Mouse (Mus musculus): ENCODE results near the gene Pou2f3.

Pou2f3 gene

DNA sequence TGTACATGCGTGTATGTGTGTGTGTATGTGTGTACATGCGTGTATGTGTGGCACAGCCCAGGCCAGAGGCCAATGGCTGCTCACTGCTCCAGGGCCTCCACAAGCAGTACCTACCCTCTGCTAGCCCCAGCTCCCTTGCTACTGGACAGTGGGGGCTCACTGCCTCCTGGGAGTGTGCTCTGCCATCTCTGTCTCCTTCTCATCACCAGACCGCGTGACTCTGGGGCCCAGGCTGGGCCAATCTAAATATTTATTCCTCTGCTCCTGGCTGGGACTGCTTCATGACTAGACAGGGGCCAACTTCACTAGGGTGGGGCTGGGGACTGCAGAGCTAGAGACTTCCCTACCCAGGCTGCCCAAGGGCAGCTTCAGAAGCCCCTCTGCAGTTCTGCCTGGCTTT is 21.6 kb upstream of the Pou2f3 start:
- no peak for DNase-seq (ENCODE audit: low read depth, low spot score)

DNA sequence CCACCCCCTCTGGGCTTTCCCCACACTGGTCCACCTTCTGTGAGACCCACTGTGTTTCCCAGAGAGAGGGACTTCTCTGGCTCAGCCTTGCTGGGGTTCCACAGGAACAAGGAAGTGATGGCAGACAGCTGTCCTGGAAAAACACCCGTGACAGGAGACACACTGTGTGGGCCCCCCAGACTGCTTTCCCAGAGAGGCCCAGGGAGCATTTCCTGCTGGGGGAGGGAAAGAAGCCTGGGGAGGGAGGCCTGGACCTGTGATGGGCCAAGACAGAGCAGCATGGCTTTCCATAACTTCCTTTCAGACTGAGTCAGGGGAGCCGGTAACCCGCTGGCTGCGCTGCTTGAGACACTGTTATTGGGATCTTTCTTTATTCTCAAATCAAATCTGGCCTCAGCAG is 20.7 kb upstream of the Pou2f3 start:
- DNase-seq (ENCODE audit: low read depth, low spot score), result no peak

DNA sequence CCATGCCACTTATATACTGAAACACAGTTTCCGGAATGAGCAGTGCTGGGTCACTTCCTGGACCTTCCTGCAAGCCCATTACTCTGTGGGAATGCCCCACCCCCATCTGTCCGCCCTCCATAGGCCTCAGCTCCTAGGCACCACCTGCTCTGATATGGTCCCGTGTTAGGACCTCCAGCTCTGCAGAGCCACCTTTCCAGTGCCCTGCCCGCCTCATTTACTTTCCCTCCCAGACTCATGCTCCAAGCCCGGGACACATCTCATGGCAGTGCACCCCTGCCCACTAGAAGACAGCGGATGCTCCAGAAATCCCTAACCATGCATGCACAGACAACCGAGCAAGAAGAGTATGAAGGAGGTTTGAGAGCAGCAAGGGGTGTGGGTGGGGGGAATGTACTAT is 19.8 kb upstream of the Pou2f3 start:
- DNase-seq (ENCODE audit: low read depth, low spot score), result no peak

DNA sequence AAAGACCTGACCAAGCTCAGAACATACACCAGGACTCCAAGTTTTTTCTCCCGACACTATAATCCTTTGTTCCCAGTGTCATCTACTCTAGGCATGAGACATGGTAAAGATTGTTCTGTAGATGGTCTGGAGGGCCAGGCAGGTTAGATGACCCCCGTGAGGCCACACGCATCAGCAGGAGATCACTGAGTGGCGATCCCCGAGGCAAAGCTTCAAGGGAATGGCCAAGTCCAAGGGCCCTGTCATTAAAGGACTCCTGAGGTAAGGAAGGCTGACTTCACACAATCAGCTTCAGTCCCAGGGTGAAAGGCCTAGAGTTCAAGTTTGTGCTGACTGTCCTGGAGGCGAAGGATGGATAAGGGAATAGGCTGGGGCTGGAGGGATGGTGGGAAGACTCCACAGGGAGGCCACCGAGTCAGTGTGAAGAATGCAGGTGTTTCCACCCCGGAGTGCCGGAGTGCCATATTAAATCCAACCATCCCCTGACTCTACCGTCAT is 19.3 kb upstream of the Pou2f3 start:
- DNase-seq (ENCODE audit: low read depth, low spot score), result no peak

DNA sequence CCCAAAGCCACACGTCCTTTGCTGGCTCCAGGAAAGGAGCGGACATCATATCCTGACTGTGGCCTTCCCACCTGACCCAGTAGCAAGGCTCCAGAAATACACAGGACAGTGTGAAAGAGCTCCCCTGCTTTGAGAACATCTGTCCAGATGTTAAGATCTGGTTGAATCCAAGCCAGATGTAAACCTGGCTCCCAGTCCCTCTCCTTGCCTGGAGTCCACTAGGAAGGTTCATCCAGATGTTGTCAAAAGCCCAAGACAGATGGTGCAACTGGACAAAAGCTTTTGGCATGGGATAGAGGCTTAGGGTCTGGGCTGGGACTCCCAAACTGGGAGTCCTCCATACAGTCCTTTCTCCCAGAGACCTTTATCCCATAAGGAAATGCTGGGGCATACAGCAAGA is 18.6 kb upstream of the Pou2f3 start:
- peak; percentile 57 for DNase-seq (ENCODE audit: low read depth, low spot score)

DNA sequence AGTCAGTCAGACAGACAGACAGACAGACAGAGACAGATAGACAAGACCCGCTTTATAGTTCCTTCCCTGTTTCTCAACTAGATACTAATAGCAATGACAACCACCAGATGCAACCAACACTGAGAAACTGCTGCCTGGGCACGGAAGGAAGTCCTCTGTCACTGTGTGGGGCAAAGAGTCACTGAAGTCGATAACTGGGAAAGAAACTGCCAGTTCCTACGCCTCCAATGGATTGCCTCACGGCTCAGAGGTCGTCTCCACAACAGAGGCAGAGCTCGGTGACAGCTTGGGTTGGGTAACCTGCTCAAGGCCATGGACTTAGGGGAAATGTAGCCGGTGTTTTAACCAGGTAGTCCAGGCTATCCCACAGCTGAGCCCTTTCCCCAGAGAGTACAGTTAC is 17.5 kb upstream of the Pou2f3 start:
- DNase-seq (ENCODE audit: low read depth, low spot score), result no peak

DNA sequence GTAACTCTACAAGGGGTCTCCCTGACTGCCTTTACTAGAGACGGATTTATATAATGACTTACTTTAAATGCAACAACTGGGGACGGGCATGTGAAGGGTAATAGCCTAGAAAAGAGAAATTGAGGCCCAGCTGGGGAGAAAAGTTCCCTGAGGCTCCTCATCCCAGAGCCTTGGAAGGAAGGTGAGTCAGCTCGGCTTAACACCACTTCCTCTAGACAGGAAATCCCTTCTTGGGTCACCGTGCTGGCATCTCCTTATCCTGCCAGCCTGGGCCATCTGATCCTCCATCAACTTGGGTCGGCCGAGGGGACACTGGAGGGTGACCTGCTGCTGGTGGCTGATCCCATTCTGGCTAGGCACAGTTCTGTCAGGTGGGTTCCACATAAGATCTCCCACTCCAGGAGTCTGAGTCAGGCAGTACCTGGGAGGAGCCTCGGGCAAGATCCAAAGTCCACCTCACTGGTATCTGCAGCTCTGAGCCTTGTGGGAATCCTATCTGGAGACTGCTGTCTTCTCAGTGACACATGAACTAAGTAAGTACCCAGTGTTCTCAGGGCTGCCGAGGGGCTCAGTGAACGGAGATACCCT is 16.5 kb upstream of the Pou2f3 start:
- peak; percentile 69 for DNase-seq (ENCODE audit: low read depth, low spot score)

DNA sequence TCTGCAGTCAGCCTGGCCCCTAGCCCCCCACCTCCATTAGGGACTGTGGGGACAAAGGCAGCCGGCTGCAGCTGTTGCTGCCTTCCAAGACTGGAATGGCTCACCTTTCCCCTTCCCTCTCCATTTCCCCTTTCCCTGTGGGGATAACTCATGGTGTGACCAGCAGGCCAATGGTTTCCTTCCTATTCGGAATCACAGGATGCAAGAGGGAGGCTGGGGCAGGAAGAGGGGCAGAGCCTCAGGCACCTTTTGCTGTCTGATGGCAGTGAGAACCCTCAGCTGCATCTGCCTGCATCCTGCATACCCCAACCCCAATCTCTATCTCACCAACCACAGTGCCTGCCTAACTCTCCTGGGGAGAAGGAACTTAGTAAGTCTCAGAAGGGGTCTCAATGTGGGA is 15.3 kb upstream of the Pou2f3 start:
- no peak for DNase-seq (ENCODE audit: low read depth, low spot score)

DNA sequence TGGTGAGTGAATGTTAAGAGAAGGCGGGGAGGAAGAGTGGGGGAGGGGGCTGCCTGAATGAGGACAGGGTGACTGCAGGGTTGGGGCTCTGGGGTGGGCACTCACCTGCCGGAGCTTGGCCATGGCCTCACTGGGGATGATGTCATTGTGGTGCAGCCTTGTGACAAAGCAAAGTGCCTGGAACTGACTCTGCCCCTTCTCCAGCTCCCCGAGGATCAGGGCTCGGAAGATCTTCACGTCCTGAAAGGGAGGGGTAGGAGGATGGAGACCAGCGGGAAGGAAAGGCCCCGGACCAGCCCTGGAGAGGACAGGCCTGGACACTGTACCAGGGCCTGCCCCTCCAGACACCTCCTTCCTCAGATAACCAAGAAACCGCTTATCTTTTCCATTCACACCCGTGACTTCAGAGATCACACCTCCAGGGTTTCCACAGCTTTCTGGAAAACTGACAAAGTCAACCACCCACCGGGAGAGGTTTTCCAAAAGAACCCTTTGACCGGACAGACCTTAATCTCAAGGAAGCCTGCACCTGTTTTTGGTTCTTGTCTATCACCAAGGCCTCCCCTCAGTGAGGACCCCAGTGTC is 14.7 kb upstream of the Pou2f3 start:
- no peak for DNase-seq (ENCODE audit: low read depth, low spot score)

DNA sequence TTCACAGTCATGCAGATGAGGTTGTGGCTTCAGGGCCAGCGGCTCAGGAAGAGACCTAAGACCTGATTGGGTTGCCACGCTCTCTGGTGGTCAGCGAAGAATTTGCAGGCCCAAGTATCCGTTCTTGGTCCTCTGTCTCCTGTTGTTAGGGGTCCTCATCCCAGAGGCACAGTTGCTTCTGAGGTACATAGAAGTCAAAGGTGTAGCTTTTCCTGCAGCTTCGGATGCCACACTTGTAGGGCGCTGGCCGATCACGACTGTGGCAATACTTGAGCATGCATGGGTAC is 12.2 kb upstream of the Pou2f3 start:
- no peak for DNase-seq (ENCODE audit: low read depth, low spot score)

DNA sequence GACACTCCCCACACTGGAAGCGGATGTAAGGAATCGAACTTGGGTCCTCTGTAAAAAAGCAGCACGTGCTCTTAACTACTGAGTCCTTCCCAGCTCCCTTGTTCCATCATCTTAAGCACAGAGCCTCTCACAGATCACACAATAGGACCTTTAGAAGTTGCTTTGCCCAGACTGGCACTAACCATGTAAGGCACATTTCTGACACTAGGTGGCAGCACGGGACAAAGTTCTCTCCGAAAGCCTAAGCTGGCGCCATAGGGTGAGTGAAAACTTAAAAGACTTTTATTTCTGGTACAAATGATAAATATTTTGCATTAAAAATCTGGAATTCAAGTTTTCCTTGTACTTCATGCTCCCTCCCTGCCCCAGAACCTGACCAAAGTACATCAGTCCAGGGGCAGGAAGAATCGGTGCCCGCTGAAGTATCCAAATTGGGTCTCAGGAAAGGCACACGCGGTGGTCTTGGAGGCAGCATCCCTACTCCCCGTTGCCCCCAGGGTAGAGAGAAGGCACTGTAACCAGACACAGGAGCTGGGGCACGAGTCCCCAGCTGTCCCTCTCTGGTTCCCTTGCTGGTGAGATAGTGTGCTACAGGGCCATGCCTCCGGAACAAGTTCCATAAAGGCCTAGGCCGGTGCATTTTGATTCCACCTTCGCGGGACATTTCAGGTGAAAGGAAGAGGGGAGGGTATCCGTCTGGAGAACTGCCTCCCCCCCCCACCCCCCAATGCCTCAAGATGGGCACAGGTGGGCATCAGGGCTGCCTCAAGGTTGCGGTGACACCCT is 11.7 kb upstream of the Pou2f3 start:
- peak; percentile 92 for DNase-seq (ENCODE audit: low read depth, low spot score)

DNA sequence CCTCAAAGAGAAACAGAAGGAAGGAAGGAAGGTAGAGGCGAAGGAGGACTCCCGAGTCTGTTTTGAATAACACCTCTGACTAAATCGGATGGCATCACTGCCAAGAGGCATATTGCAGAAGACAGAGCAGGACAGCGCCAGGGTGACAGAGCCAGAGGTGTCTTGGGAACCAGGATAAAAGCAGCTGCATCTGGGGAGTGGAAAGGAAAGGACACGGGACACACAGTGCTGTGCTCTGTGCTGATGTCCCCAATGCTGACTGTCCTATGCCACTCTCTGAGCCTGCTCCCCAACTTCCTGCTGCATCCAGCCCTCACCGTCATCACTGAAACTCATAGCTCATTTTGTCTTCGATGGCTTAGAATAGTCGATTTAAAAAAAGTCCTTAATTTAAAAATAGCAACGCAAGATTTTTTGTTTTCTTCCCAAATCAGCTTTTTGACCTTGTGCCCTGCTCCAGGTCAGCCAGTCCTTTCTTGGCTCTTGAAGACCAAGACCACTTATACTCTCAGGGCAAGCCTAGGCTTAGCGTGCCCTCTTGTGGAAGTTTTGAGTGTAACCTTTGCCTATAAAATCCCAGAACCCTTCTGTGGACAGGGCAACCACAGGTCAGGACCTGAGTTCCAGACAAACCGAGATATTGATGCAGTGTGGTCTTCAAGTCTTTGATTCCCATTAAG is 742 bp upstream of the Pou2f3 start:
- peak; percentile 78 for DNase-seq (ENCODE audit: low read depth, low spot score)

DNA sequence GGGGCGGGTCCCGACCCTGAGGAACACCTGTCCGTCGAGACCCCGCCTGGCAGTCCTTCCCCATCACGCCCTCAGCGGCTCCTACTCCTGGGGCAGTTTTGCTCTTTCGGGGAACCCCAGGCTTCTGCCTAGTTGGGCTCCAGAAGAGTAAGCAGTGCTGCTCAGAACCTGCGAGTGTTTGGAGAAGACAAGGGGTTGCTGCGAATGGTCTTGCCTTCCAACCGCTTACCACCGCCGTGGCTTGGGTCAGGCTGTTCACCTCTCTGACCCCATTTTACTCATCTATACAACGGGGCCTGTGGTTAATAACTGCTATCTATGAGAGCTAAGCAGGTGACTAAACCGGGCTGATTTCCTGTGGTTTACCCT is 4.2 kb downstream of the Pou2f3 start:
- DNase-seq (ENCODE audit: low read depth, low spot score), result no peak

DNA sequence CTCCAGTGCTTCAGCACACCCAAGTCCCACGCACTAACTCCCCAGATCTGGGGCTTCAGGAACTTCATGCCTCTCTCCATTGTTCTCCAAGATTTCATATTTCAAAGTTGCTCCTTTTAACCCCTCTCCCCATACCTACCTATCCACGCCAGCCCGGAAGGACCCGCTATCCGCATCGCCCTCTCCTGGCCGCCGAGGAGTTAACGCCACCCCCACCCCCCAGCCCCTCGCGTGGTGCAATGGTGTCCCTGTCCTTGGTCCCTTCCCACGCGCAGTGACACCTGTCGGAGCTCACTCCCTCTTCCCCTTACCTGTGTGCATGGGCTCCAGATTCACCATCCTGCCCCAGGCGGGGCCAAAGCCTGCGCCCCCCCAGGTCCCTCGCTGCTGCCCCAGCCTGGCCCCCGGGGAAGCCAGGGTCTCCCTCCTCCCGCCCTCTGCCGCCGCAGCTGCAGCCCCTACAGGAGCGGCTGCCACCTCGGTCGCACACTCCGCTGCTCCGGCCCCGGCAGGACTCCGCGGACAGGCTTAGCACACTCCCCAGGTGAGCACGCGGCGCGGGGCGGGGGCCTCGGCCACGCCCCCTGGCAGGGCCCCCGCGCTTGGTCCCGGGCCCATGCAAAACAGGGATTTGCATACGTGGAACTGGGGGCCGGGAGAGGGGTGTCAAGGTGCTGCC is 4.7 kb downstream of the Pou2f3 start:
- no peak for DNase-seq (ENCODE audit: low read depth, low spot score)

DNA sequence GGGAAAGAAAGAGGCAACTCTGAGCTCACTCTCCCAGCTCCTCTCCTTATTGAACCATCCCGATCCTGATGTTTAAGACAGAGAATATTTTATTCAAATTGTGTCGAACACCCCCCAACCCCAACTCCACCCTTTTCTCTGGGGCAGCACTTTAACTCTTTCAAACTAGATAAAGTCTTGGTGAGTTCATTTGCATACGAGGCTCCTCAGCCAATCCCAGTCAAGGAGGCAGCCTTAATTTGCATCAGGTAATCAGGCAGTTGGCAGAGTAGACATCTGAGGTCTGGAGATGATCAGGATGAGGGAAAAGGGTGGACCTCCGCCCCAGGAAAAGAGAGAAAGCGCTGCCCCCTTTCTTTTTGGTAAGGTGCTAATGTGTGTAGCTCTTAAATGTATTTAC is 10.0 kb downstream of the Pou2f3 start:
- no peak for DNase-seq (ENCODE audit: low read depth, low spot score)

DNA sequence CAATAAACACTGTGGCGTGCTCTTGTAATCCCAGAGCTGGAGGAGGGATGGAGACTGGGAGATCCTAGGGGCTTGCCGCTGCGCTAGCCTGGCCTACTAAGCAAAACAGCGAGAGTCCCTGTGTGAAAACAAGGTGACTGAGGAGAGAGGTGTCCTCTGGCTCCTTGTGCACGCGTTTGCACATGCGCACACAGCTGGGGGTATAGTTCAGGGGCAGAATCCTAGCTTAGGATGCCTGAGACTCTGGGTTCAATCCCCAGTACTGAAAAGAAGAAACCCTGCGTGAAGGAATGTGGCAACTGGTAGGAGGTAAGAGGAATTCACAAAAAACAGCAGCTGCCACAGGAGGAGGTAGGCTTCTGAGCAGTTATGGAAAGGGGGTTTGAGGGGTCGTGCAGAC is 16.2 kb downstream of the Pou2f3 start:
- no peak for DNase-seq (ENCODE audit: low read depth, low spot score)

DNA sequence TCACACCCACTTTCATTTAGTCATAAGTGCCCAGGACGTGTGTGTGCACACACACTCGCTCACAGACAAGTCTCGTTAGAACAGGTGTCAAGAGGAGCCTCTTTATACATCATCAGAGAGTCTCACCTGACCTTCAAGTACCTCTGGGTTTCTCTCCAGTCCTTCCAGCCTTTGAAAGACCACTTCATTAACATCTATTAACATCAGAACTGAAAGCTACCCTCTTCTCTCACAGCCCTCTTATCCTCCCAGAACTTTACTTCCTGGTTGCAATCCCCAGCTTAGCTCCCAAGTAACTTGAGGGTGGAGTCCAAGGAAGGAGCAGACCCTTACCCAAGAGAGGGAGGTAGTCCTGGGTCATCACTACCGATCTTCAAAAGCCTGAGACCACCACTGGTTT is 18.6 kb downstream of the Pou2f3 start:
- no peak for DNase-seq (ENCODE audit: low read depth, low spot score)

DNA sequence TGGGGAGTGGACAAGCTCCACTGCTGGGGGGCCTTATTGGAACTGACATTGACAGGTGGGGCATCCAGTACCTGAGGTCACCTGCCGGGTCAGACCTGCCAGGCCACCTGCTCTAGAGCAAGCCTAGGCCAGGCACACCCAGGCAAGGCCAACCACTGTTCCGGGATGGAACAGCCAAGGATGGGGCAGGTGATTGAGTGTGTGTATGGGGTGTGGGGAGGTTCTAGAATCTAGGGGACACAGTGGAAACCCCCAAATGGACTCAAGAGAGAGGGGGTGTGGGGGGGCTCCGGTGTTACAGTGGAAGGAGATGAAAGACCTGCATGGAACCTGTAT is 21.2 kb downstream of the Pou2f3 start:
- no peak for DNase-seq (ENCODE audit: low read depth, low spot score)

DNA sequence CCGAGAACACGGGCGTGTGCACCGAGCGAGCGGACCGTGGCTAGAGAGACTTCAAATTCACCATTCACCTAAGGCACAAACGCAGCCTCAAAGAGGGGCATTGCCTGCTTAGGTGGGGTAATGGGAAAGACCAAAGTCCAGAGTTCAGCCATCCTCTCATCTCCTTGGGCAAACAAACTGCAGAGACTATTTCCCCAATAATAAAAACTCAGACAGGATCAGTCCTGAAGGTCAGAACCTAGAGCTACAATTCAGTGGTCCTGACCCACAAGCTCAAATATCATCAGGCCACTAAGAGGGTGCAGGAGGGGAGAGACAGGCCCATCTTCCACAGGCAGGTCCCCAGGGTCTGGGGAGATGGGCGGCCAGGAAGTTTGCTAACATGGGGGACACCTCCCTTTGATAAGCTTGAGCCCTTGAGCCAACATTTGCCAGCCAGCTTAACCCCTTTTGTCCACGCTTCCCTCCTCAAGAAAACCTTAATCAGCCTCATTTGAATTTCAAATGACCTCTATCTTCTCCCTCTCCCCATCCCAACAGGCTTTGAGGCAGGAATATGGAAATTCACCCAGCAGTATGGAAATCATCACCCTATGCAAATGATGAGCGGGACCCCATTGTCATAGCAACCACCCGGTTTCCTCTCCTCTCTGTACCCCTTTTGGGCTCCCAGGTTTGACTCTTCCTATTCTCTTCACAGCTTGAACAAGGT is 21.7 kb downstream of the Pou2f3 start:
- DNase-seq (ENCODE audit: low read depth, low spot score), result no peak

DNA sequence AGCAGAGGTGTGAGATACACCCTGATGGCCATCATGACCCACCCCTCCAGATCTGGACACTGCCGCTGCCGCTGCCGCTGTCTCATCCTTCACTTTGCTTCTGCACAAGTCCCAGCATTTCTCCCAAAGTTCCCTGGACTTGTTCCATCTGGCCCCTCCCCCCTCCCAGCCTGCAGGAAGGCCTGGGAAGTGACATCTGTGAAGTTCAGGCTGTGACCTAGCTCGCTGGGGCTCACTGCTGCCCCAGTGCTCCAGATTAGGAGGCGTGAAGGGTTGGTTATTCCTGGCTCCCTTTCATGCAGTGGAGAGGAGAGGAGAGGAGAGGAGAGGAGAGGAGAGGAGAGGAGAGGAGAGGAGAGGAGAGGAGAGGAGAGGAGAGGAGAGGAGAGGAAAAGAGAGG is 30.6 kb downstream of the Pou2f3 start:
- no peak for DNase-seq (ENCODE audit: low read depth, low spot score)

DNA sequence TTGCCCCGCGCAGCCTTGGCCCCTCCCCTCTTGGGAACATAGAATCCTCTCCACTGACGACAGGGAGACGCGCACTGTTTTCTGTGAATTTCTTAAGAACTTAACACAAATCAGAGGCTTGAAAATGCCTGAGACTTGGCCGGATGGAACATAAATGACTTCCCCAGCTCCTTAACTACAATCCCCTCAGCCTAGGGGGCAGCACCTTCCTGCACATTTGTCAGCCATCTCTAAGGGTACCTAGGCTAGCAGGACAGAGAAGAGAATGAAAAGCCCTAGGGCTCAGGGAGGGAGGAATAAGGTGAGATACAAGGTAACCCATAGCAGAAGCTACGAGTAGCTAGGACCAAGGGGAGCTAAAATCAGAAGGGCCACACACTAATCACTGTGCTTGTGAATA is 32.0 kb downstream of the Pou2f3 start:
- DNase-seq (ENCODE audit: low read depth, low spot score), result no peak

DNA sequence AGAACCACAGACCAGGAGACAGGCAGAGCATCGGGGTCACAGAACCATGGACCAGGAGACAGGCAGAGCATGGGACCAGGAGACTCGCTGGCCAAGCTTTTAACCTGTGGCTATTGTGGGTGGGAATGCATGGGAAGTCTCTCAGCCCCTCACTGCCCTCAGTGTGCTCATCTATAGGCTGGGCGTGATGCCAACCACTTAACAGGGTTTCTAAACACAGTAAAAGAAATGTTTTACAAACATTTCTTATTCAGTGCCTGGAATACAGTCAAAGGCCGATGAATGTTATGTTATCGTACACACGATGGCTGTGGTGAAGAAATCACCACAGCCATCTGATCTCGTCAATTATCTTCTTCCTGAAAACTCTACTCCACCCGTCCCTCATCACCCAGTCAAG is 43.1 kb downstream of the Pou2f3 start:
- DNase-seq (ENCODE audit: low read depth, low spot score), result no peak
